Mouse (Mus musculus) E14TG2a.4 (cell line): ENCODE data around the gene Srsf2.

ENCODE experiments used
- CTCF ChIP-seq: conservative IDR thresholded peaks from 2 replicates; pipeline ENCODE4 v1.5.1; 2014; ENCODE audit warnings: low read length
- POU5F1 ChIP-seq: IDR thresholded peaks from 2 replicates; pipeline ENCODE4 v1.6.1; 2014; ENCODE audit warnings: low read length, borderline replicate concordance

GRCm38 (mm10) chr11:116884061-116884460, 31.2 kb upstream of the Srsf2 start:
- TF ChIP-seq CTCF (no peak), POU5F1 (no peak)
